Mouse (Mus musculus) kidney, embryonic 15.5 days (tissue): ENCODE results near the gene Upf2. TPM values are rescaled to one million over a fixed set of nuclear protein-coding genes. Genes with fewer than 3 reads are reported as not detected.
"Not testable (repeated sequence)": the region's sequence is repeated elsewhere in the genome, so short reads cannot be mapped to it uniquely, and the experiment has no call there.

Source experiments
- ATAC-seq: fragments of 200-750 bp; cut with Nextera tagmentation; replicated peaks from 2 replicates; pipeline ENCODE4 v1.8.0; 2017; ENCODE audit warnings: moderate TSS enrichment; ENCODE audit not compliant: low FRiP score
- H3K27ac ChIP-seq: fragments of 300-500 bp; sonication (generic); 2 replicates; pipeline ENCODE4 v1.5.1; 2015; ENCODE audit warnings: mild to moderate bottlenecking, inconsistent platforms
- H3K27me3 ChIP-seq: fragments of 300-500 bp; sonication (generic); 2 replicates; pipeline ENCODE4 v1.6.1; 2015; ENCODE audit warnings: inconsistent platforms
- H3K36me3 ChIP-seq: fragments of 300-500 bp; sonication (generic); 2 replicates; pipeline ENCODE4 v1.6.1; 2015; ENCODE audit warnings: inconsistent platforms
- H3K4me1 ChIP-seq: fragments of 300-500 bp; sonication (generic); 2 replicates; pipeline ENCODE4 v1.6.1; 2015; ENCODE audit warnings: inconsistent platforms
- H3K4me2 ChIP-seq: fragments of 300-500 bp; sonication (generic); 2 replicates; pipeline ENCODE4 v1.6.1; 2015; ENCODE audit warnings: moderate library complexity, mild to moderate bottlenecking, inconsistent platforms
- H3K4me3 ChIP-seq: fragments of 300-500 bp; sonication (generic); replicated peaks from 2 replicates; pipeline ENCODE4 v1.5.1; 2015; ENCODE audit warnings: mild to moderate bottlenecking, inconsistent platforms
- H3K9ac ChIP-seq: fragments of 300-500 bp; sonication (generic); 2 replicates; pipeline ENCODE4 v1.6.1; 2015; ENCODE audit warnings: mild to moderate bottlenecking, inconsistent platforms
- H3K9me3 ChIP-seq: fragments of 300-500 bp; sonication (generic); replicated peaks from 2 replicates; pipeline ENCODE4 v1.6.1; 2016; ENCODE audit warnings: inconsistent platforms
- WGBS: fragments of 180-500 bp; shearing (Covaris S2); methylation state at CpG from one replicate; pipeline ENCODE4 v1.1.7; 2015; ENCODE audit warnings: mixed read lengths; 5-methylcytosine and 5-hydroxymethylcytosine counted together
- polyA plus RNA-seq: library from polyadenylated mRNA; unstranded; fragments of >200 nt; fragmentation: Nextera tagmentation; extraction: Ambion mirVana; gene quantifications from 2 replicates; pipeline ENCODE4 v1.2.1, GENCODE M21; 2015

Upf2 gene
- polyA plus RNA-seq, 1 experiment from 2014 or later: 11.5 TPM

- no peaks in the 10 kb centered on the region for H3K36me3 ChIP-seq
- no peak overlapping the region for H3K4me3 ChIP-seq
- no peaks in the 10 kb centered on the region for H3K27me3 ChIP-seq
- H3K27ac ChIP-seq: no peak overlapping the region
- 0 out of 2 replicates have a peak, but pooled peaks have one; percentile 43 for ATAC-seq
- H3K9me3 ChIP-seq: no peaks in the 10 kb centered on the region
- 0 out of 2 replicates have a peak, but pooled peaks cover 6% of the 10 kb centered on the region for H3K4me1 ChIP-seq
- H3K9ac ChIP-seq: no peak overlapping the region
- no peak overlapping the region for H3K4me2 ChIP-seq
- WGBS: 28% methylated on average over 6 of the region's 6 CpGs
These were observed 15.2 kb upstream of the Upf2 start for GRCm38 (mm10) chr2:5936068-5936467.

GRCm38 (mm10) chr2:5936550-5936949, 14.7 kb upstream of the Upf2 start:
- no peak overlapping the region for H3K9ac ChIP-seq
- no peaks in the 10 kb centered on the region for H3K27me3 ChIP-seq
- no peaks in the 10 kb centered on the region for H3K9me3 ChIP-seq
- ATAC-seq: no peak
- H3K4me1 ChIP-seq: 0 out of 2 replicates have a peak, but pooled peaks cover 6% of the 10 kb centered on the region
- WGBS: 49% methylated on average over 4 of the region's 4 CpGs
- H3K4me2 ChIP-seq: no peak overlapping the region
- H3K27ac ChIP-seq: no peak overlapping the region
- no peak overlapping the region for H3K4me3 ChIP-seq
- H3K36me3 ChIP-seq: no peaks in the 10 kb centered on the region

GRCm38 (mm10) chr2:5939319-5939718, 11.9 kb upstream of the Upf2 start:
- 91% methylated on average over 3 of the region's 3 CpGs for WGBS
- Histone ChIP-seq H3K4me1 (peaks cover 12% of the 10 kb centered on the region; the same call in 1 of the 2 replicates), H3K4me3 (no peak overlapping the region), H3K9ac (no peak overlapping the region), H3K9me3 (no peaks in the 10 kb centered on the region), H3K27me3 (no peaks in the 10 kb centered on the region), H3K36me3 (no peaks in the 10 kb centered on the region), H3K4me2 (no peak overlapping the region), H3K27ac (no peak overlapping the region)
- no peak for ATAC-seq

GRCm38 (mm10) chr2:5939911-5940310, 11.4 kb upstream of the Upf2 start:
- Histone ChIP-seq H3K4me3 (no peak overlapping the region), H3K9ac (no peak overlapping the region), H3K27ac (no peak overlapping the region), H3K9me3 (no peaks in the 10 kb centered on the region), H3K4me1 (peaks cover 12% of the 10 kb centered on the region; the same call in 1 of the 2 replicates), H3K27me3 (no peaks in the 10 kb centered on the region), H3K36me3 (no peaks in the 10 kb centered on the region), H3K4me2 (no peak overlapping the region)
- ATAC-seq: no peak
- WGBS: 90% methylated on average over 14 of the region's 14 CpGs

GRCm38 (mm10) chr2:5940936-5941335, 10.3 kb upstream of the Upf2 start:
- H3K4me1 ChIP-seq: peaks cover 12% of the 10 kb centered on the region; the same call in 1 of the 2 replicates
- ATAC-seq: no peak
- 96% methylated on average over 9 of the region's 9 CpGs for WGBS

GRCm38 (mm10) chr2:5941861-5942415, 9.3 kb upstream of the Upf2 start:
- no peaks in the 10 kb centered on the region for H3K36me3 ChIP-seq
- peak overlapping the region; percentile 55 for H3K4me3 ChIP-seq
- H3K9ac ChIP-seq: peak overlapping the region; percentile 56
- no peaks in the 10 kb centered on the region for H3K27me3 ChIP-seq
- H3K27ac ChIP-seq: no peak overlapping the region
- H3K9me3 ChIP-seq: no peaks in the 10 kb centered on the region
- peak; percentile 8; the same call in 1 of the 2 replicates for ATAC-seq
- peak overlapping the region; percentile 86 for H3K4me2 ChIP-seq
- peaks cover 6% of the 10 kb centered on the region; the same call in 1 of the 2 replicates for H3K4me1 ChIP-seq
- 62% methylated on average over 11 of the region's 11 CpGs for WGBS

More at GRCm38 (mm10) chr2:5940936-5941335, 10.3 kb upstream of the Upf2 start:
- Histone ChIP-seq H3K4me2 (no peak overlapping the region), H3K27me3 (no peaks in the 10 kb centered on the region), H3K36me3 (no peaks in the 10 kb centered on the region), H3K9ac (no peak overlapping the region), H3K9me3 (no peaks in the 10 kb centered on the region), H3K4me3 (no peak overlapping the region), H3K27ac (no peak overlapping the region)

GRCm38 (mm10) chr2:5942416-5943032, 8.7 kb upstream of the Upf2 start, which contains the start of gene Dhtkd1:
Gene Dhtkd1 (minus strand): TSS chr2:5942792.
- Histone ChIP-seq H3K36me3 (no peaks in the 10 kb centered on the region), H3K9me3 (no peaks in the 10 kb centered on the region), H3K4me1 (peaks cover 6% of the 10 kb centered on the region; the same call in 1 of the 2 replicates), H3K27me3 (no peaks in the 10 kb centered on the region), H3K27ac (no peak within 1 kb of the TSS), H3K4me2 (peak within 1 kb of the TSS; percentile 86), H3K4me3 (peak within 1 kb of the TSS; percentile 55), H3K9ac (peak within 1 kb of the TSS; percentile 56)
- peak; percentile 96 for ATAC-seq
- WGBS: 1% methylated on average over 36 of the region's 36 CpGs

- no peak for ATAC-seq
- H3K4me1 ChIP-seq: peaks cover 6% of the 10 kb centered on the region; the same call in 1 of the 2 replicates
- WGBS: 50% methylated on average over 4 of the region's 4 CpGs
- H3K9me3 ChIP-seq: no peaks in the 10 kb centered on the region
- H3K4me2 ChIP-seq: peak overlapping the region; percentile 86
- H3K4me3 ChIP-seq: peak overlapping the region; percentile 55
- H3K27ac ChIP-seq: no peak overlapping the region
- no peaks in the 10 kb centered on the region for H3K36me3 ChIP-seq
- H3K9ac ChIP-seq: no peak overlapping the region
- H3K27me3 ChIP-seq: no peaks in the 10 kb centered on the region
These were observed 8.2 kb upstream of the Upf2 start for GRCm38 (mm10) chr2:5943071-5943470.

- Histone ChIP-seq H3K9ac (no peak overlapping the region), H3K36me3 (no peaks in the 10 kb centered on the region), H3K27ac (no peak overlapping the region), H3K4me2 (no peak overlapping the region), H3K4me3 (no peak overlapping the region), H3K4me1 (peaks cover 11% of the 10 kb centered on the region; the same call in 1 of the 2 replicates), H3K27me3 (no peaks in the 10 kb centered on the region), H3K9me3 (no peaks in the 10 kb centered on the region)
- WGBS: 83% methylated on average over 1 of the region's 1 CpGs
- ATAC-seq: no peak
These were observed 5.6 kb upstream of the Upf2 start for GRCm38 (mm10) chr2:5945629-5946028.

- Histone ChIP-seq H3K9ac (no peak overlapping the region), H3K4me2 (no peak overlapping the region), H3K27me3 (no peaks in the 10 kb centered on the region), H3K27ac (no peak overlapping the region), H3K4me1 (peaks cover 10% of the 10 kb centered on the region; the same call in 1 of the 2 replicates), H3K9me3 (no peaks in the 10 kb centered on the region), H3K36me3 (no peaks in the 10 kb centered on the region), H3K4me3 (no peak overlapping the region)
- no peak for ATAC-seq
- 86% methylated on average over 3 of the region's 3 CpGs for WGBS
These were observed 4.4 kb upstream of the Upf2 start for GRCm38 (mm10) chr2:5946876-5947275.

- H3K27me3 ChIP-seq: no peaks in the 10 kb centered on the region
- H3K4me2 ChIP-seq: no peak overlapping the region
- WGBS: 85% methylated on average over 2 of the region's 2 CpGs
- no peak overlapping the region for H3K27ac ChIP-seq
- no peaks in the 10 kb centered on the region for H3K9me3 ChIP-seq
- no peak overlapping the region for H3K9ac ChIP-seq
- no peak for ATAC-seq
- H3K4me3 ChIP-seq: no peak overlapping the region
- peaks cover 11% of the 10 kb centered on the region for H3K4me1 ChIP-seq
- no peaks in the 10 kb centered on the region for H3K36me3 ChIP-seq
These were observed 2.3 kb upstream of the Upf2 start for GRCm38 (mm10) chr2:5948964-5949363.

GRCm38 (mm10) chr2:5949821-5950220, 1.4 kb upstream of the Upf2 start:
- not testable (repeated sequence) for ATAC-seq, H3K27me3 ChIP-seq, H3K36me3 ChIP-seq, H3K9me3 ChIP-seq
- WGBS: 96% methylated on average over 9 of the region's 9 CpGs
- peaks cover 11% of the 10 kb centered on the region for H3K4me1 ChIP-seq
- H3K4me2 ChIP-seq: peak overlapping the region; percentile 77
- H3K27ac ChIP-seq: peak overlapping the region; percentile 86
- H3K9ac ChIP-seq: peak overlapping the region; percentile 58; the same call in 1 of the 2 replicates
- H3K4me3 ChIP-seq: peak overlapping the region; percentile 88
